Mouse (Mus musculus) adrenal gland, postnatal 25 days (tissue): ENCODE measurements around the gene Dnah9. TPM values are rescaled to one million over a fixed set of nuclear protein-coding genes. Genes with fewer than 3 reads are reported as not detected.
A peak's percentile ranks its signal among the peaks of the same experiment; 100 is the strongest.

ENCODE experiments used
- DNase-seq: peaks from one replicate; pipeline ENCODE4 v3.0.0; 2021; ENCODE audit warnings: mixed read lengths
- total RNA-seq: library from RNA; stranded (reverse); gene quantifications from 2 replicates; pipeline ENCODE4 v1.2.3, GENCODE M21; 2021

The Dnah9 gene
- total RNA-seq, 1 experiment from 2014 or later = not detected

DNA sequence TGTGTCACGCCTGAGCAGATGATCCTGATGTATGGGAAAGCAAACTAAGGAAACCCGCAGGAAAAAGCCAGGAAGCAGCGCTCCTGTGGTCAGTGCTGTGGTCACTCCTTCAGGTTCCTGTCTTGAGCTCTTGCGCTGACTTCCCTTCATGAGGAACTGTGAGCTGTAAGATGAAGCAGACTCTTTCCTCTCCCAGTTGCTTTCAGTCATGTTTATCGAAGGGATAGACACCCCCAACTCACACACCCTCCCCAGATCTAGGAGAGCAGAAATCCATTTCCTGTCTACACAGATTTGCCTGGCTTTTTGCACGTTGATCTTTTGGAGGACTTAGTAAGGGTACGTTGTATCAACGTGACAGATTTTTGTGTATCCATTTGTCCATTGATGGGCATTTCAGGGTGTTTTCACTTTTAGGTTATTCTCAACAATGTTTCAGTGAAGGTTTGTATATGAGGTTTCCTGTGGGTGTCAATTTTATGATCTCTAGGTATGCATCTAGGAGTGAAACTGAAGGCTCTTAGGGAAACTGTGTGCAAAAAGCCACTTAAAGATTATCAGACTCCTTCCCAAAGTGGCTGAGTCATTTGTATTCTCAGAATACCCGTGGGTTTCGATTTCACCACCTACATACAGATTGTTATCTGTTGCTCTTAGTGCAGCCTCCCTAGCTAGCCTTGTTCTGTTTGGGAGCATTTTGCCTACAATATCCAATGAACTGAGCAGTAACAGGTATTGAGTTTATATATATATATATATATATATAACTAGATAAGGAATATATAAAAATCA, 373.7 kb downstream of the Dnah9 start:
- no peak for DNase-seq

DNA sequence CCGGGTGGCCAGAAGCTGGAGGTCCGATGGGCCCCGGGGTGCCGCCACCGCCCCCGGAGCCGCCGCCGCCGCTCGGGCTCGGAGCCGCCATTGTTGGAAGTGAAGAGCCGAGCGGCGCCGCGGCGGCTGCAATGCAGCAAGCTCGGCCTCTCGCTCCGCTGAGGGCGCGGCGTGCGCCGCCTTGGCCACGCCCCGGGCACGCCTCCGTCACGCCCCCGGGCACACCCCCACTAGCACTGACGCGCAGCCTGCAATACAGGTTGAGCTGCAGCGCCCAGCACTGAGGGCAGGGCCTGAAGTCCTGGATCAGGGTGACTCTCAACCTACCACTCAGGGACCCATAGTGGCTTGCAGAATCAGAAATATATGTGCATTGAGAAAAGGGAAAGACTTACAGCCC, 380.2 kb downstream of the Dnah9 start, which contains the start of gene Map2k4:
TSS of gene Map2k4 (minus strand) at position 144 of the 400 bp plus-strand sequence.
- peak; percentile 95 for DNase-seq

DNA sequence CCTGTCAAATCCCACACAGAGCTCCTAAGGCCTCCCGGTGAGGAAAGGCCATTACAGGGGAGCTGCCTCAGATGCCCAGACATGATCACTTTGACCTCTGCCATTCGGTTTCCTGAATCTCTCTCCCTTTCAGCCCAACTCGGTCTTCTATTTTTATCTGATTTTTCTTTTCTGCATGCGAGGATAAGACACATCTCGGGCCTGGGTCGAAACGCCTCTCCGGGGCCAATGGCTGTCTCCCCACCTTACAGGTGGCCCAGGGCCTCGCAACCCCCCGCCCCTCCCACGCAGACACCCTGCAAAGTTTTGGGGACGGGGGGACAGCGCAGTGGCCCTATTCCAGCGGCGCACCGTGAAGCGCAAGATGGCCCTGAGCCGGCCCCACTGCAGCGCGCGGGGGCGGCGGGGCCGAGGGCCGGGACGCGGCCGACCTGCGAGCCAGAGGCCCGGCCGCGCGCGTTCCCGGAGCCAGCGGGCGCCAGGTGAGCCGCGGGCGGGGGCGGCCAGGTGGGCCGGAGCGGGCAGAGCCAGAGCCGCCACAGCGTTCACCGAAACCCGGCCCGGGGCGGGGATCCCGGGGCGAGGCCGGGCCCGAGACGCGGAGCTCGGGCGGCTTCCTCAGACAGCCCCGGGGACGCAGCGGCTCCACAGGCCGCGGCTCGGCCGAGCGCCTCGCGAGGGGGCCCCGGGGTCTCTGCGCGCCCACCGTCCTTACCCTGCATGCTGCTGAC, 380.8 kb downstream of the Dnah9 start:
- peak; percentile 34 for DNase-seq

DNA sequence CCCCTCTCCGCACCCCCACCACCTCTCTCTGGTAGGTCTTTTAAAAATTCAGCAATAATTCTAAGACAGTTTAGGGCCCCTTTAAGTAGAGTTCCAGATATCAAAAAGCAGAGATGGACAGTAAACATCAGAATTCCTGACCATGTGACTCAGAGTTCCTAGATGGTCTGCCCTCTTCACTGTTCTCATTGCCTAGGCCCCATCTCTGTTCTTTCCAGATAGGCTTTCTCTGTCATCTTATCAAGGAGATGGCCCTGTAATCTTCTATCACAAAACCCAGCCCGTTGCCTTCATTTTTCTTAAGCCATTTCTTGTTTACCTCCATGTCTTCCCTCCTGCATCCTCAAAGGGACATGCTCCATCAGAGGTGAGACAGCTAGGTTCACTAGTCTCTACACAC, 382.2 kb downstream of the Dnah9 start:
- DNase-seq = no peak

DNA sequence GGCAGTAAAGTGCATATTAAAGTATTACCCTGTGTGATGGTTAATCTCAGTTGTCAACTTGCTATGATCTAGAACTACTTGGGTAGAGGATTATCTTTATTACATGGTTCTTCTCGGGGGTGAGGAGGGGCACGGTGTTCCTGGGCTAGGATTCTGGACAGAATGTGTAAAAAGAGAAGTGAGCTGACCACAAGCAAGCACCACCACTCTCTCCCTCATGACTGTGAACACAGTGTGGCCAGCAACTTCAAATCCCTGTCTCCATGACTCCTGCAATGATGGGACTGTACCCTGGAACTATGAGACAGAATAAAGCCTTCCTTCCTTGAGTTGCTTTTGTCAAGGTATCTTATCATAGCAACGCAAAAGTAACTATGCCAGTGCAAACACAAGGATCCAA, 386.8 kb downstream of the Dnah9 start:
- no peak for DNase-seq
